Mouse (Mus musculus) liver, embryonic 14.5 days (tissue): Measurements from ENCODE around the gene Cdkl5.

ENCODE experiments used
- CTCF ChIP-seq: IDR thresholded peaks from 2 replicates; pipeline ENCODE4 v1.5.1; 2016; ENCODE audit warnings: antibody characterized with exemption, low read depth, control low read depth
- EP300 ChIP-seq: IDR thresholded peaks from 2 replicates; pipeline ENCODE4 v1.6.1; 2016; ENCODE audit warnings: antibody characterized with exemption, low read depth

GRCm38 (mm10) chrX:160990276-160990675 lies 4.2 kb downstream of the Cdkl5 start:
- no peak for TF ChIP-seq CTCF
- no peak for TF ChIP-seq EP300
